Mouse (Mus musculus) midbrain, embryonic 12.5 days (tissue): ENCODE measurements around the gene Opn1sw. TPM values are rescaled to one million over a fixed set of nuclear protein-coding genes. Genes with fewer than 3 reads are reported as not detected.

ENCODE experiments used
- ATAC-seq: fragments of 200-750 bp; cut with Nextera tagmentation; 2 replicates; pipeline ENCODE4 v1.8.0; 2017; ENCODE audit warnings: low read depth, moderate TSS enrichment, moderate library complexity; ENCODE audit not compliant: low FRiP score
- H3K27ac ChIP-seq: fragments of 300-500 bp; sonication (generic); replicated peaks from 2 replicates; pipeline ENCODE4 v1.5.1; 2016; ENCODE audit warnings: mild to moderate bottlenecking
- H3K27me3 ChIP-seq: fragments of 300-500 bp; sonication (generic); 2 replicates; pipeline ENCODE4 v1.6.1; 2016; ENCODE audit warnings: mild to moderate bottlenecking
- H3K36me3 ChIP-seq: fragments of 300-500 bp; sonication (generic); 2 replicates; pipeline ENCODE4 v1.6.1; 2016
- H3K4me1 ChIP-seq: fragments of 300-500 bp; sonication (generic); 2 replicates; pipeline ENCODE4 v1.6.1; 2016
- H3K4me2 ChIP-seq: fragments of 300-500 bp; sonication (generic); replicated peaks from 2 replicates; pipeline ENCODE4 v1.6.1; 2016; ENCODE audit warnings: mild to moderate bottlenecking, moderate library complexity
- H3K4me3 ChIP-seq: fragments of 300-500 bp; sonication (generic); 2 replicates; pipeline ENCODE4 v1.5.1; 2016; ENCODE audit warnings: mild to moderate bottlenecking
- H3K9ac ChIP-seq: fragments of 300-500 bp; sonication (generic); replicated peaks from 2 replicates; pipeline ENCODE4 v1.6.1; 2016; ENCODE audit warnings: mild to moderate bottlenecking, moderate library complexity
- H3K9me3 ChIP-seq: fragments of 300-500 bp; sonication (generic); 2 replicates; pipeline ENCODE4 v1.6.1; 2016; ENCODE audit warnings: mild to moderate bottlenecking
- WGBS: fragments of 180-500 bp; shearing (Covaris S2); methylation state at CpG from one replicate; pipeline ENCODE4 v1.1.7; 2016; 5-methylcytosine and 5-hydroxymethylcytosine counted together
- polyA plus RNA-seq: library from polyadenylated mRNA; unstranded; fragments of >200 nt; fragmentation: Nextera tagmentation; extraction: Ambion mirVana; gene quantifications from 2 replicates; pipeline ENCODE4 v1.2.1, GENCODE M21; 2016

Gene Opn1sw
- polyA plus RNA-seq, 1 experiment from 2014 or later: 0.13 TPM

- Histone ChIP-seq H3K4me2 (no peak overlapping the region), H3K9ac (no peak overlapping the region), H3K36me3 (no peaks in the 10 kb centered on the region), H3K9me3 (no peaks in the 10 kb centered on the region), H3K27ac (no peak overlapping the region), H3K4me3 (no peak overlapping the region), H3K4me1 (peaks cover 11% of the 10 kb centered on the region), H3K27me3 (peaks cover 31% of the 10 kb centered on the region)
- WGBS: 61% methylated on average over 4 of the region's 4 CpGs
- no peak for ATAC-seq
Observed at GRCm38 (mm10) chr6:29428171-29428570, 39.9 kb upstream of the Opn1sw start.

- no peaks in the 10 kb centered on the region for H3K36me3 ChIP-seq
- no peak for ATAC-seq
- no peak overlapping the region for H3K4me3 ChIP-seq
- WGBS: 75% methylated on average over 6 of the region's 6 CpGs
- H3K27ac ChIP-seq: no peak overlapping the region
- H3K27me3 ChIP-seq: peaks cover 13% of the 10 kb centered on the region
- no peaks in the 10 kb centered on the region for H3K9me3 ChIP-seq
- 0 out of 2 replicates have a peak, but pooled peaks cover 3% of the 10 kb centered on the region for H3K4me1 ChIP-seq
- no peak overlapping the region for H3K4me2 ChIP-seq
- H3K9ac ChIP-seq: no peak overlapping the region
Observed at GRCm38 (mm10) chr6:29426331-29426730, 38.1 kb upstream of the Opn1sw start.

DNA sequence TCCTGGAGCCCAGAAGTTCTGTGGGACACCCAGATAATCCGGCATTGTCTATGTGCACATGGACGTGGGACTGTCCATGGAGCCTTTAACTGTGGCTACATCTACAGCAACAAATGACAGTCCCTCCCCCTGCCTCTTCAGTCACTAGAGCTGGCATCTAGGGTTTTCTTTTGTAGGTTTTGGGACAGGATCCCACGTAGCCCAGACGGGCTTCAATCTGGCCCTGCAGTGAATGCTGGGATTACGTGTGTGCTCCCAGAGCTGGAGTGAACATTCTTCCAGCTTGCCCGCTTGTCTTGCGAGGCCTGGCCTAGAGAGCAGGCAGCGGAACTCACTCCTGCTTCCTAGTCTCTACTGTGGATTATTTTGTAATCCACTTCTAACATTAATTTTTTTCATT lies 36.9 kb upstream of the Opn1sw start:
- Histone ChIP-seq H3K36me3 (no peaks in the 10 kb centered on the region), H3K27ac (no peak overlapping the region), H3K9ac (no peak overlapping the region), H3K9me3 (no peaks in the 10 kb centered on the region), H3K4me2 (no peak overlapping the region), H3K4me3 (no peak overlapping the region), H3K4me1 (no peaks in the 10 kb centered on the region), H3K27me3 (0 out of 2 replicates have a peak, but pooled peaks cover under 1% of the 10 kb centered on the region)
- ATAC-seq: no peak
- WGBS: 80% methylated on average over 8 of the region's 8 CpGs

GRCm38 (mm10) chr6:29420596-29420995 lies 32.3 kb upstream of the Opn1sw start:
- H3K27me3 ChIP-seq: no peaks in the 10 kb centered on the region
- WGBS: 95% methylated on average over 2 of the region's 2 CpGs
- H3K4me1 ChIP-seq: no peaks in the 10 kb centered on the region
- H3K4me3 ChIP-seq: no peak overlapping the region
- H3K9me3 ChIP-seq: no peaks in the 10 kb centered on the region
- H3K36me3 ChIP-seq: peaks cover 16% of the 10 kb centered on the region; the same call in 1 of the 2 replicates
- no peak overlapping the region for H3K4me2 ChIP-seq
- H3K9ac ChIP-seq: no peak overlapping the region
- H3K27ac ChIP-seq: no peak overlapping the region
- no peak for ATAC-seq

DNA sequence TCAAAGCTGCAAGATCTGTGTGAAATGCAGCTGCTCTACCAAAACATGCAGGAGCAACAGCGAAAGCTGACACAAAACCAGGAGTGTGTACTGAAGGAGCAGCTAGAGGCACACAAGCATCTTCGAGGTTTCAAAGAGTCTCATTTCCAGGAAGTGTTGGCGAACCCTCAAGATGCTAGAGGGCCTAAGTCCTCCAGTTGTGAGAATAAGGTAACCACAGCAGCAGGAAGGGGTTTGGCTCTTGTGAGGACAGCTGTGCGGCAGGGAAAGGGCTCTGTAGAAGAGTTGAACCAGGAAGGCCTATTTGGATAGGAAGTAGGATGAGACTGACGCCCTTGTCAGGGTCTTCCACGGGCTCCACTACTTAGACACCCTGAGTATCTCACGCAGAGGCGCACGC lies 27.2 kb upstream of the Opn1sw start:
- no peak for ATAC-seq
- WGBS: 90% methylated on average over 9 of the region's 9 CpGs
- Histone ChIP-seq H3K27ac (no peak overlapping the region), H3K27me3 (no peaks in the 10 kb centered on the region), H3K9ac (no peak overlapping the region), H3K4me2 (no peak overlapping the region), H3K9me3 (no peaks in the 10 kb centered on the region), H3K4me1 (no peaks in the 10 kb centered on the region), H3K36me3 (peaks cover 49% of the 10 kb centered on the region), H3K4me3 (no peak overlapping the region)

DNA sequence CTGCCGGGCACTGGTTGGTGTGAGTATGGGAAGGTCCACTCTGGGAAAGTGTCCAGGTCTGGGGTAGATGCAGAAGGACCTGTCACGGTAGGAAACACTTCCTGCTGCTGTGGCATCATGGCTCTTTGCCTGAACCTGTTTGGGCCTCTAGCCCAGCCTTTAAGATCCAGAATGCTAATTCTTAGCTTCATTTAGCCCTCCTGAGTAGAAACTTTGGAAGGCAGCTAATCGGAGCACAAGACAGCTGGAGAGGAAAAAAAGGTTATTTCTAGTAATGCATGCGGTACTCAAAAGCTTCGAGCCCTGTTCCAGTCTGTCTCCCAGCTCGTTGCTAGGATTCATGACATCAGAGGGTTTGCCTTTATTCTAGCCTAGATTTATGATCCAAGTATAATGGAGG lies 18.1 kb upstream of the Opn1sw start:
- Histone ChIP-seq H3K4me3 (no peak overlapping the region), H3K27me3 (peaks cover 11% of the 10 kb centered on the region), H3K4me2 (no peak overlapping the region), H3K9me3 (no peaks in the 10 kb centered on the region), H3K9ac (no peak overlapping the region), H3K36me3 (peaks cover 40% of the 10 kb centered on the region), H3K4me1 (peaks cover 2% of the 10 kb centered on the region), H3K27ac (no peak overlapping the region)
- no peak for ATAC-seq
- WGBS: 93% methylated on average over 6 of the region's 6 CpGs

DNA sequence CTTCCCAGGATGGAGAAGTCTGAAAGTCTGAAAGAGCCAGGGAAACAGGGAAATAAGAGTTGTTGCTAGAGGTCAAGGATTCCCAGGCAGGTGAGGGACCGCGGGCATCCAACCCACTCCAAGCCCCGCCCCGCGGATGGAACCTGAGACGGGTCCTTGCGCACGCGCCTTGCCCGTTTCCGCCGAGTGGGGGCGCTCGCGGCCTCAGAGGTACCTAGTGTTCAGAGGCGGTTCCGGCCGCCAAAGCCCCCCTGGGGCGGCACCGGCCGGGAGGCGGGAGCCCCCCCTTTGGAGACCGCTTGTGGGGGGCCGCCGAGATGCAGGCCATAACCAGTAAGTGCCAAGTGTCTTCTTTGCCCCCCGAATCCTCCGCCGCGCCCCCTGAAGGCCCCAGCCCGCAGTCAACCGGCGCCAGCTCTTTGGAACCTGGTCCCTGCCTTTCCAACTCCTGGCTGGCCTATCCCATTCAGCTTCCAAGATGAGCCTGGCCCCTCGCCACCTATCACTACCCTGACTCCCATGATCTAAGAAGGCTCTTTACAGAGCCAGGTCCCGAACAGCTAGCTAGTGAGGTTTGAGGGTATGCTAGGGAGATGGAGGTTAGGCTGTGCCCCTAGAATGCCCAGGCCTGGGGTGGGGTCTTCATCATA lies 14.6 kb upstream of the Opn1sw start:
- H3K9ac ChIP-seq: no peak overlapping the region
- no peak overlapping the region for H3K4me3 ChIP-seq
- H3K4me2 ChIP-seq: peak overlapping the region; percentile 35; the same call in 1 of the 2 replicates
- WGBS: 7% methylated on average over 31 of the region's 34 CpGs
- no peak for ATAC-seq
- H3K36me3 ChIP-seq: peaks cover 16% of the 10 kb centered on the region
- H3K9me3 ChIP-seq: no peaks in the 10 kb centered on the region
- H3K27me3 ChIP-seq: peaks cover 12% of the 10 kb centered on the region
- H3K4me1 ChIP-seq: peaks cover 5% of the 10 kb centered on the region
- H3K27ac ChIP-seq: no peak overlapping the region

GRCm38 (mm10) chr6:29399851-29400250 lies 11.6 kb upstream of the Opn1sw start:
- 78% methylated on average over 4 of the region's 4 CpGs for WGBS
- ATAC-seq: no peak
- no peak overlapping the region for H3K4me2 ChIP-seq
- H3K9ac ChIP-seq: no peak overlapping the region
- 0 out of 2 replicates have a peak, but pooled peaks cover 4% of the 10 kb centered on the region for H3K36me3 ChIP-seq
- no peaks in the 10 kb centered on the region for H3K9me3 ChIP-seq
- peaks cover 26% of the 10 kb centered on the region for H3K27me3 ChIP-seq
- H3K27ac ChIP-seq: no peak overlapping the region
- H3K4me3 ChIP-seq: no peak overlapping the region
- H3K4me1 ChIP-seq: peaks cover 18% of the 10 kb centered on the region

- Histone ChIP-seq H3K4me1 (peaks cover 15% of the 10 kb centered on the region), H3K9me3 (no peaks in the 10 kb centered on the region), H3K9ac (peak overlapping the region; percentile 78), H3K36me3 (0 out of 2 replicates have a peak, but pooled peaks cover 4% of the 10 kb centered on the region), H3K4me3 (peak overlapping the region; percentile 71), H3K27me3 (peaks cover 33% of the 10 kb centered on the region), H3K27ac (no peak overlapping the region; the same call in none of the 2 replicates), H3K4me2 (peak overlapping the region; percentile 87)
- WGBS: 6% methylated on average over 6 of the region's 6 CpGs
- ATAC-seq: 0 out of 2 replicates have a peak, but pooled peaks have one; percentile 23
Observed at GRCm38 (mm10) chr6:29397575-29397974, 9.3 kb upstream of the Opn1sw start.

DNA sequence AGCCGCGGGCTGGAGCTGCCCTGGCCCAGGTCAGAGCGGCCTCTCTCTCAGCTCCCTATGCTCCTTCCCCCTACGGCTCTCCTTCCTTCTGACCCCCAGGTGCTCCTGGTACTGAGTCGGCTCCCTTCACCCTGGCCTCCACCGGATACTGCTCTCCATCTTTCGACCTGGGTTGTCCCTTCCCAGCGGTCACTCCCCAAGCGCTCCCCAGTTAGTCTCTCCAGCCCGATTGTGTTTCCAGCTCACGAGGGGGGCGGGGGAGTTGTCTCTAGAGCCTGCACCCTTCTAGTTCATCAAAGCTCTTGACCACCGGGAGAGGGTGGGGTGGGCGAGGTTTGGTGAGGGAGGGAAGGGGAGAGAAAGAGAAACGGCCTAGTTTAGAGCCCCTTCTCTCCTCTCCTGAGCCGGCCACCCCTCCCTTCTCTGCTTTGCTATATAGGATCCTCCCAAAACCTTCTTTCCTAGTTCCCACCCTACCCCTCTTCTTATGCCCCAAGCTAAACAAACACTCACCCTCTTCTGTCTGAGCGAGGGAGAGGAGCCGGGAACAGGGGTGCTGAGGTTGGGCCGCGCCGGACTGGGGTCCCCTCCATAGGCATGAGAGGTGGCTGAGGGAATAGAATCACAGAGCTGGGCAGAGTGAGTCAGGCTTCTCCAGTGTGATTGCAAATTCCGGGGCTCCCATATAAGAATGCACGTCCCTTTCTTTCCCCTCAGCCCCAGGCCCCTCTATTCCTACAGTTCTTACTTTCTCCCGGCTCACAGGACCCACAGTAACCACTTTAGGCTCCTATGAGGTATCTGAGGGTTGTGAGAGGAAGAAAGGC lies 8.7 kb upstream of the Opn1sw start:
- Histone ChIP-seq H3K4me3 (peak overlapping the region; percentile 71), H3K27ac (peak overlapping the region; percentile 56), H3K4me2 (peak overlapping the region; percentile 87), H3K9ac (peak overlapping the region; percentile 78), H3K9me3 (no peaks in the 10 kb centered on the region), H3K27me3 (peaks cover 30% of the 10 kb centered on the region), H3K36me3 (0 out of 2 replicates have a peak, but pooled peaks cover 4% of the 10 kb centered on the region), H3K4me1 (peaks cover 15% of the 10 kb centered on the region)
- under 1% methylated on average over 20 of the region's 24 CpGs for WGBS
- peak; percentile 45 for ATAC-seq

- ATAC-seq: peak; percentile 96
Observed at GRCm38 (mm10) chr6:29395910-29396713, 7.8 kb upstream of the Opn1sw start, which contains the start of gene Ccdc136. TSS of gene Ccdc136 (plus strand) at chr6:29396309.

More at GRCm38 (mm10) chr6:29395910-29396713, 7.8 kb upstream of the Opn1sw start, which contains the start of gene Ccdc136:
- WGBS: 0% methylated on average over 35 of the region's 49 CpGs
- Histone ChIP-seq H3K36me3 (0 out of 2 replicates have a peak, but pooled peaks cover 4% of the 10 kb centered on the region), H3K27ac (peak within 1 kb of the TSS; percentile 56; the same call in 1 of the 2 replicates), H3K9ac (peak within 1 kb of the TSS; percentile 78), H3K9me3 (no peaks in the 10 kb centered on the region), H3K4me2 (peak within 1 kb of the TSS; percentile 87), H3K27me3 (peaks cover 28% of the 10 kb centered on the region), H3K4me1 (peaks cover 15% of the 10 kb centered on the region), H3K4me3 (peak within 1 kb of the TSS; percentile 71)
